ENCODE assay signal across 7 mouse cellular contexts in genomic region chr4:146270119-146270747, GRCm38 (mm10).
DNase-seq lines count a peak whose midpoint lies in the region; ATAC-seq and TF ChIP-seq lines count a peak whose summit lies in the region.
"Not testable (repeated sequence)": the region's sequence is repeated elsewhere in the genome, so short reads cannot be mapped to it uniquely, and the experiment has no call there.

No protein-coding gene starts in this region.

- peak; percentile 47 for ATAC-seq in Patski
- peak; percentile 62 for ATAC-seq in erythroblast, adult 5-6 weeks (replicated peaks; ENCODE audit: low FRiP score, poor library complexity, severe bottlenecking)
- ATAC-seq in hematopoietic stem cell, adult 5-6 weeks (replicated peaks in 1 of 2; ENCODE audit: insufficient read depth in 1 of 2, low FRiP score in 2 of 2, low TSS enrichment in 1 of 2, low read depth in 1 of 2, poor library complexity in 2 of 2, severe bottlenecking in 2 of 2): peak; percentile 97 to 99
- ATAC-seq in intestine, embryonic 16.5 days: peak; percentile 56
- peak; percentile 59; the same call in 1 of the 2 replicates for ATAC-seq in liver, embryonic 13.5 days (ENCODE audit: low read depth)
- ATAC-seq in megakaryocyte progenitor cell, adult 5-6 weeks (replicated peaks; ENCODE audit: poor library complexity): peak; percentile 99
- peak; percentile 33; the same call in 1 of the 2 replicates for ATAC-seq in neutrophil, adult 5-6 weeks (ENCODE audit: extremely low read depth, insufficient number of reproducible peaks, low FRiP score, poor library complexity, severe bottlenecking)

- not testable (repeated sequence) for H3K4me1 ChIP-seq in intestine, embryonic 16.5 days (ENCODE audit: control insufficient read depth, insufficient read depth, low read length); liver, embryonic 13.5 days (replicated peaks)

- not testable (repeated sequence) for DNase-seq in Patski (ENCODE audit: low read depth, low spot score); liver, embryonic 13.5 days

- H3K4me2 ChIP-seq in intestine, embryonic 16.5 days (ENCODE audit: low read depth, low read length); liver, embryonic 13.5 days: not testable (repeated sequence)

- POLR2A ChIA-PET in Patski (lab: Charles Lee): not testable (repeated sequence)

- H3K4me3 ChIP-seq in intestine, embryonic 16.5 days (ENCODE audit: low read length); liver, embryonic 13.5 days (replicated peaks): not testable (repeated sequence)

- not testable (repeated sequence) for H3K27ac ChIP-seq in intestine, embryonic 16.5 days (ENCODE audit: low read length); liver, embryonic 13.5 days

- no CpG with 5 or more reads among the region's 14 CpGs for WGBS in intestine, embryonic 16.5 days
- WGBS in liver, embryonic 13.5 days (ENCODE audit: insufficient replicate concordance): no CpG with 5 or more reads among the region's 14 CpGs

- not testable (repeated sequence) for H3K9ac ChIP-seq in intestine, embryonic 16.5 days (ENCODE audit: low read depth, low read length); liver, embryonic 13.5 days

- H3K9me3 ChIP-seq in intestine, embryonic 16.5 days (ENCODE audit: control insufficient read depth, low read length); liver, embryonic 13.5 days (replicated peaks): not testable (repeated sequence)

- in situ Hi-C loops in Patski (cut with MboI; ENCODE audit: low pct_unique_long_range_greater_than_20kb): not testable (repeated sequence)

- not testable (repeated sequence) for TF ChIP-seq CTCF in Patski (IDR thresholded peaks at IDR 0.05)

- not testable (repeated sequence) for H3K36me3 ChIP-seq in intestine, embryonic 16.5 days (ENCODE audit: control insufficient read depth, insufficient read depth, low read length); liver, embryonic 13.5 days

- CTCF ChIA-PET in Patski (lab: Charles Lee): not testable (repeated sequence)

- H3K27me3 ChIP-seq in Patski; intestine, embryonic 16.5 days (replicated peaks; ENCODE audit: control insufficient read depth, insufficient read depth, low read length); liver, embryonic 13.5 days: not testable (repeated sequence)

Comparison
In these comparisons a context has a peak if more than half of its experiments do, and no peak if none do; other contexts are left out.
1. ATAC-seq: peak in every context shown above with its lines; median percentile 99 in megakaryocyte progenitor cell, adult 5-6 weeks; 98 in hematopoietic stem cell, adult 5-6 weeks; 62 in erythroblast, adult 5-6 weeks; 59 in liver, embryonic 13.5 days; 56 in intestine, embryonic 16.5 days; 47 in Patski; 33 in neutrophil, adult 5-6 weeks.